Comparison of ENCODE assay signal across 29 mouse cellular contexts in the genomic region with DNA sequence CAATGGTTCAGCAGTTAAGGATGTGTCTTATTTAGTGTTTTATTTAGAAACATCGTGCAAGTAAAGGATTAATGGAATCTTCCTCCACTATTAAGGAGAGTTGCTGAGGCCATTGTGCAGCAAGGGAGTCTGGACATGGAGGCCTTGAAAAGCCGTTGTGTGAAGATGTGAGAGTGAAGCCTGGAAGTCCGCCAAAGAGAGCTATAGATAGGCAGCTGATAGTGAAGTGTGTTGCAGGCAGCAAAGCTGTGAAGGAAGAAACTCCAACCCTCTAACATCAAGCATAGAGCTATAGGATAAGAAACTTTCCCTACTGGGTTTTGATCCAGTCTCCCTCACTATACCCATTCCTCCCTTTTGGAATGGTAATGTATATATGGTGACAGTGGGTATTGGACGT.
"Had no signal": no experiment of that assay in that cellular context is flagged by ENCODE, and none has a peak within 500 bp of the region (broad histone marks: within the 10 kb centered on the region; RNA-seq: fewer than 3 reads in every experiment).

No protein-coding gene starts in this region.

- H3K9me3 ChIP-seq: limb, embryonic 10.5 days; limb, embryonic 12.5 days; limb, embryonic 13.5 days; limb, embryonic 15.5 days; liver, embryonic 12.5 days; liver, embryonic 13.5 days; liver, embryonic 15.5 days; lung, embryonic 15.5 days; midbrain, embryonic 10.5 days; midbrain, embryonic 12.5 days; midbrain, embryonic 13.5 days; midbrain, embryonic 15.5 days had no signal

- ATAC-seq: liver, embryonic 12.5 days; liver, postnatal 0 days; midbrain, embryonic 13.5 days; midbrain, embryonic 15.5 days; midbrain, embryonic 16.5 days had no signal

- DNase-seq: left cerebral cortex, postnatal 4 days; liver; liver, embryonic 13.5 days; liver, postnatal 0 days; lung, adult 18-20 months; lung, adult 2 months; lung, postnatal 10 days; lung, postnatal 14 days; lung, postnatal 36 days; lung, postnatal 4 days had no signal

- H3K36me3 ChIP-seq: limb, embryonic 10.5 days; limb, embryonic 12.5 days; limb, embryonic 13.5 days; limb, embryonic 15.5 days; liver, embryonic 12.5 days; liver, embryonic 13.5 days; liver, embryonic 15.5 days; lung, embryonic 15.5 days; midbrain, embryonic 10.5 days; midbrain, embryonic 12.5 days; midbrain, embryonic 13.5 days; midbrain, embryonic 15.5 days had no signal

- H3K4me2 ChIP-seq: limb, embryonic 12.5 days; limb, embryonic 13.5 days; limb, embryonic 15.5 days; liver, embryonic 11.5 days; liver, embryonic 12.5 days; liver, embryonic 13.5 days; liver, embryonic 15.5 days; lung, embryonic 15.5 days; midbrain, embryonic 11.5 days; midbrain, embryonic 12.5 days; midbrain, embryonic 13.5 days; midbrain, embryonic 15.5 days had no signal

- H3K4me1 ChIP-seq: limb, embryonic 10.5 days; limb, embryonic 12.5 days; limb, embryonic 13.5 days; limb, embryonic 15.5 days; liver, embryonic 12.5 days; liver, embryonic 13.5 days; liver, embryonic 15.5 days; lung, embryonic 15.5 days; megakaryocyte, embryonic 14.5 days; midbrain, embryonic 10.5 days; midbrain, embryonic 15.5 days had no signal

- H3K9ac ChIP-seq: limb, embryonic 12.5 days; limb, embryonic 13.5 days; limb, embryonic 15.5 days; liver, embryonic 12.5 days; liver, embryonic 13.5 days; liver, embryonic 14.5 days; liver, embryonic 15.5 days; liver, postnatal 0 days; lung, embryonic 15.5 days; midbrain, embryonic 12.5 days; midbrain, embryonic 13.5 days; midbrain, embryonic 15.5 days had no signal

- H3K27ac ChIP-seq: left cerebral cortex, adult 2 months; limb, embryonic 10.5 days; limb, embryonic 12.5 days; limb, embryonic 13.5 days; limb, embryonic 15.5 days; liver, embryonic 12.5 days; liver, embryonic 13.5 days; liver, embryonic 14.5 days; liver, embryonic 15.5 days; lung, embryonic 15.5 days; macrophage; midbrain, embryonic 10.5 days; midbrain, embryonic 12.5 days; midbrain, embryonic 13.5 days; midbrain, embryonic 15.5 days had no signal

- H3K4me3 ChIP-seq: left cerebral cortex, adult 2 months; limb, embryonic 10.5 days; limb, embryonic 12.5 days; limb, embryonic 13.5 days; limb, embryonic 15.5 days; liver, embryonic 12.5 days; liver, embryonic 13.5 days; liver, embryonic 15.5 days; lung, embryonic 15.5 days; megakaryocyte, embryonic 14.5 days; midbrain, embryonic 10.5 days; midbrain, embryonic 12.5 days; midbrain, embryonic 13.5 days; midbrain, embryonic 15.5 days; myocyte had no signal

- H3K27me3 ChIP-seq: limb, embryonic 12.5 days; limb, embryonic 13.5 days; limb, embryonic 15.5 days; liver, embryonic 12.5 days; liver, embryonic 13.5 days; liver, embryonic 15.5 days; lung, embryonic 15.5 days; megakaryocyte, embryonic 14.5 days; midbrain, embryonic 12.5 days; midbrain, embryonic 13.5 days; midbrain, embryonic 15.5 days had no signal
